Mouse (Mus musculus): ENCODE data around the gene Plekhg3. TPM values are rescaled to one million over a fixed set of nuclear protein-coding genes. Genes with fewer than 3 reads are reported as not detected.
A peak's percentile ranks its signal among the peaks of the same experiment; 100 is the strongest.

Plekhg3 gene
- polyA plus RNA-seq, 1 experiment from 2014 or later = 6.3 TPM

GRCm38 (mm10) chr12:76562196-76562595 is 31.5 kb downstream of the Plekhg3 start:
- no peak overlapping the region for H3K4me2 ChIP-seq (ENCODE audit: low read depth, low read length)
- 82% methylated on average over 4 of the region's 4 CpGs for WGBS
- DNase-seq (ENCODE audit: low spot score) (no peak), ATAC-seq (ENCODE audit: low read depth) (no peak)
- H3K36me3 ChIP-seq (ENCODE audit: control insufficient read depth, insufficient read depth, low read length) = peaks cover 44% of the 10 kb centered on the region
- H3K9ac ChIP-seq (ENCODE audit: low read depth, low read length) = no peak overlapping the region
- H3K9me3 ChIP-seq (ENCODE audit: control insufficient read depth, low read length) = no peaks in the 10 kb centered on the region
- H3K27ac ChIP-seq (replicated peaks; ENCODE audit: low read depth, low read length) = no peak overlapping the region
- no peak overlapping the region for H3K4me3 ChIP-seq (ENCODE audit: low read depth, low read length)
- H3K27me3 ChIP-seq (replicated peaks; ENCODE audit: control insufficient read depth, insufficient read depth, low read length) = no peaks in the 10 kb centered on the region
- no peaks in the 10 kb centered on the region for H3K4me1 ChIP-seq (ENCODE audit: control insufficient read depth, insufficient read depth, low read length)

GRCm38 (mm10) chr12:76566284-76566683 is 35.6 kb downstream of the Plekhg3 start:
- Histone ChIP-seq H3K4me2 (ENCODE audit: low read depth, low read length) (no peak overlapping the region), H3K4me3 (ENCODE audit: low read depth, low read length) (no peak overlapping the region), H3K4me1 (ENCODE audit: control insufficient read depth, insufficient read depth, low read length) (no peaks in the 10 kb centered on the region), H3K27me3 (replicated peaks; ENCODE audit: control insufficient read depth, insufficient read depth, low read length) (no peaks in the 10 kb centered on the region), H3K36me3 (ENCODE audit: control insufficient read depth, insufficient read depth, low read length) (peaks cover 36% of the 10 kb centered on the region), H3K9ac (ENCODE audit: low read depth, low read length) (no peak overlapping the region), H3K27ac (replicated peaks; ENCODE audit: low read depth, low read length) (no peak overlapping the region), H3K9me3 (ENCODE audit: control insufficient read depth, low read length) (no peaks in the 10 kb centered on the region)
- DNase-seq (ENCODE audit: low spot score) (no peak), ATAC-seq (ENCODE audit: low read depth) (no peak)
- WGBS = 79% methylated on average over 9 of the region's 10 CpGs

- ATAC-seq (ENCODE audit: low read depth) = peak; percentile 50; the same call in 1 of the 2 replicates
- 61% methylated on average over 9 of the region's 9 CpGs for WGBS
- peaks cover 21% of the 10 kb centered on the region for H3K36me3 ChIP-seq (ENCODE audit: control insufficient read depth, insufficient read depth, low read length)
Measured at GRCm38 (mm10) chr12:76570221-76570940, 39.7 kb downstream of the Plekhg3 start.

GRCm38 (mm10) chr12:76571266-76571665 is 40.6 kb downstream of the Plekhg3 start:
- peaks cover 18% of the 10 kb centered on the region for H3K36me3 ChIP-seq (ENCODE audit: control insufficient read depth, insufficient read depth, low read length)
- no peaks in the 10 kb centered on the region for H3K4me1 ChIP-seq (ENCODE audit: control insufficient read depth, insufficient read depth, low read length)
- ATAC-seq (ENCODE audit: low read depth) (no peak), DNase-seq (ENCODE audit: low spot score) (no peak)
- WGBS = 79% methylated on average over 10 of the region's 10 CpGs
- H3K4me3 ChIP-seq (ENCODE audit: low read depth, low read length) = no peak overlapping the region
- no peak overlapping the region for H3K9ac ChIP-seq (ENCODE audit: low read depth, low read length)
- no peak overlapping the region for H3K27ac ChIP-seq (replicated peaks; ENCODE audit: low read depth, low read length)
- H3K4me2 ChIP-seq (ENCODE audit: low read depth, low read length) = no peak overlapping the region
- no peaks in the 10 kb centered on the region for H3K9me3 ChIP-seq (ENCODE audit: control insufficient read depth, low read length)
- no peaks in the 10 kb centered on the region for H3K27me3 ChIP-seq (replicated peaks; ENCODE audit: control insufficient read depth, insufficient read depth, low read length)

More at GRCm38 (mm10) chr12:76570221-76570940, 39.7 kb downstream of the Plekhg3 start:
- H3K27ac ChIP-seq (replicated peaks; ENCODE audit: low read depth, low read length) = no peak overlapping the region
- DNase-seq (ENCODE audit: low spot score) = no peak
- H3K27me3 ChIP-seq (replicated peaks; ENCODE audit: control insufficient read depth, insufficient read depth, low read length) = no peaks in the 10 kb centered on the region
- H3K4me3 ChIP-seq (ENCODE audit: low read depth, low read length) = no peak overlapping the region
- H3K4me1 ChIP-seq (ENCODE audit: control insufficient read depth, insufficient read depth, low read length) = no peaks in the 10 kb centered on the region
- H3K4me2 ChIP-seq (ENCODE audit: low read depth, low read length) = no peak overlapping the region
- H3K9ac ChIP-seq (ENCODE audit: low read depth, low read length) = no peak overlapping the region
- H3K9me3 ChIP-seq (ENCODE audit: control insufficient read depth, low read length) = no peaks in the 10 kb centered on the region

- Histone ChIP-seq H3K4me1 (ENCODE audit: control insufficient read depth, insufficient read depth, low read length) (no peaks in the 10 kb centered on the region), H3K36me3 (ENCODE audit: control insufficient read depth, insufficient read depth, low read length) (peaks cover 27% of the 10 kb centered on the region), H3K9ac (ENCODE audit: low read depth, low read length) (no peak overlapping the region), H3K27me3 (replicated peaks; ENCODE audit: control insufficient read depth, insufficient read depth, low read length) (no peaks in the 10 kb centered on the region), H3K4me3 (ENCODE audit: low read depth, low read length) (no peak overlapping the region), H3K9me3 (ENCODE audit: control insufficient read depth, low read length) (no peaks in the 10 kb centered on the region), H3K27ac (replicated peaks; ENCODE audit: low read depth, low read length) (no peak overlapping the region), H3K4me2 (ENCODE audit: low read depth, low read length) (no peak overlapping the region)
- ATAC-seq (ENCODE audit: low read depth) (no peak), DNase-seq (ENCODE audit: low spot score) (no peak)
- WGBS = 73% methylated on average over 24 of the region's 27 CpGs
Measured at GRCm38 (mm10) chr12:76572261-76573251, 41.9 kb downstream of the Plekhg3 start.

GRCm38 (mm10) chr12:76573381-76573780 is 42.7 kb downstream of the Plekhg3 start:
- Histone ChIP-seq H3K27ac (replicated peaks; ENCODE audit: low read depth, low read length) (no peak overlapping the region), H3K27me3 (replicated peaks; ENCODE audit: control insufficient read depth, insufficient read depth, low read length) (no peaks in the 10 kb centered on the region), H3K4me2 (ENCODE audit: low read depth, low read length) (no peak overlapping the region), H3K9me3 (ENCODE audit: control insufficient read depth, low read length) (no peaks in the 10 kb centered on the region), H3K36me3 (ENCODE audit: control insufficient read depth, insufficient read depth, low read length) (peaks cover 30% of the 10 kb centered on the region), H3K4me3 (ENCODE audit: low read depth, low read length) (no peak overlapping the region), H3K4me1 (ENCODE audit: control insufficient read depth, insufficient read depth, low read length) (no peaks in the 10 kb centered on the region), H3K9ac (ENCODE audit: low read depth, low read length) (no peak overlapping the region)
- ATAC-seq (ENCODE audit: low read depth) = no peak
- DNase-seq (ENCODE audit: low spot score) = no peak
- 91% methylated on average over 6 of the region's 6 CpGs for WGBS

GRCm38 (mm10) chr12:76574815-76575214 is 44.1 kb downstream of the Plekhg3 start:
- WGBS = 91% methylated on average over 6 of the region's 6 CpGs
- no peaks in the 10 kb centered on the region for H3K4me1 ChIP-seq (ENCODE audit: control insufficient read depth, insufficient read depth, low read length)
- peaks cover 30% of the 10 kb centered on the region for H3K36me3 ChIP-seq (ENCODE audit: control insufficient read depth, insufficient read depth, low read length)
- H3K4me3 ChIP-seq (ENCODE audit: low read depth, low read length) = no peak overlapping the region
- H3K27ac ChIP-seq (replicated peaks; ENCODE audit: low read depth, low read length) = no peak overlapping the region
- no peak overlapping the region for H3K9ac ChIP-seq (ENCODE audit: low read depth, low read length)
- ATAC-seq (ENCODE audit: low read depth) (no peak), DNase-seq (ENCODE audit: low spot score) (no peak)
- H3K4me2 ChIP-seq (ENCODE audit: low read depth, low read length) = no peak overlapping the region
- H3K27me3 ChIP-seq (replicated peaks; ENCODE audit: control insufficient read depth, insufficient read depth, low read length) = no peaks in the 10 kb centered on the region
- no peaks in the 10 kb centered on the region for H3K9me3 ChIP-seq (ENCODE audit: control insufficient read depth, low read length)

- H3K27me3 ChIP-seq (replicated peaks; ENCODE audit: control insufficient read depth, insufficient read depth, low read length) = no peaks in the 10 kb centered on the region
- DNase-seq (ENCODE audit: low spot score) (no peak), ATAC-seq (ENCODE audit: low read depth) (no peak)
- no peak overlapping the region for H3K4me3 ChIP-seq (ENCODE audit: low read depth, low read length)
- peaks cover 30% of the 10 kb centered on the region for H3K36me3 ChIP-seq (ENCODE audit: control insufficient read depth, insufficient read depth, low read length)
- no peaks in the 10 kb centered on the region for H3K4me1 ChIP-seq (ENCODE audit: control insufficient read depth, insufficient read depth, low read length)
- no peak overlapping the region for H3K4me2 ChIP-seq (ENCODE audit: low read depth, low read length)
- WGBS = 89% methylated on average over 9 of the region's 9 CpGs
- no peak overlapping the region for H3K27ac ChIP-seq (replicated peaks; ENCODE audit: low read depth, low read length)
- no peaks in the 10 kb centered on the region for H3K9me3 ChIP-seq (ENCODE audit: control insufficient read depth, low read length)
- H3K9ac ChIP-seq (ENCODE audit: low read depth, low read length) = no peak overlapping the region
Measured at GRCm38 (mm10) chr12:76576061-76576460, 45.4 kb downstream of the Plekhg3 start.

All from embryonic facial prominence, embryonic 14.5 days (tissue).